Mouse (Mus musculus) hindbrain, postnatal 0 days (tissue): Measurements from ENCODE around the gene Eif4a3. TPM values are rescaled to one million over a fixed set of nuclear protein-coding genes. Genes with fewer than 3 reads are reported as not detected.
A peak's percentile ranks its signal among the peaks of the same experiment; 100 is the strongest.
"Not testable (repeated sequence)": the region's sequence is repeated elsewhere in the genome, so short reads cannot be mapped to it uniquely, and the experiment has no call there.

Experiments
- ATAC-seq: fragments of 200-750 bp; cut with Nextera tagmentation; 2 replicates; pipeline ENCODE4 v1.8.0; 2017; ENCODE audit warnings: mild to moderate bottlenecking, moderate TSS enrichment, moderate library complexity
- DNase-seq: peaks from one replicate; pipeline ENCODE4 v3.0.0-alpha.2; 2015; ENCODE audit warnings: low spot score
- H3K27ac ChIP-seq: fragments of 300-500 bp; sonication (generic); 2 replicates; pipeline ENCODE4 v1.5.1; 2014; ENCODE audit warnings: mild to moderate bottlenecking
- H3K27me3 ChIP-seq: fragments of 300-500 bp; sonication (generic); 2 replicates; pipeline ENCODE4 v1.6.1; 2014; ENCODE audit warnings: low read length, mixed read lengths; ENCODE audit not compliant: insufficient read depth
- H3K36me3 ChIP-seq: fragments of 300-500 bp; sonication (generic); 2 replicates; pipeline ENCODE4 v1.6.1; 2014; ENCODE audit warnings: low read length, mixed read lengths; ENCODE audit not compliant: insufficient read depth
- H3K4me1 ChIP-seq: fragments of 300-500 bp; sonication (generic); 2 replicates; pipeline ENCODE4 v1.6.1; 2014; ENCODE audit warnings: antibody characterized with exemption, low read length, mixed read lengths; ENCODE audit not compliant: insufficient read depth
- H3K4me2 ChIP-seq: fragments of 300-500 bp; sonication (generic); 2 replicates; pipeline ENCODE4 v1.6.1; 2014; ENCODE audit warnings: low read depth, mild to moderate bottlenecking, low read length, moderate library complexity, mixed read lengths
- H3K4me3 ChIP-seq: fragments of 300-500 bp; sonication (generic); 2 replicates; pipeline ENCODE4 v1.5.1; 2014; ENCODE audit warnings: low read length
- H3K9ac ChIP-seq: fragments of 300-500 bp; sonication (generic); replicated peaks from 2 replicates; pipeline ENCODE4 v1.6.1; 2014; ENCODE audit warnings: mild to moderate bottlenecking, low read length, moderate library complexity, mixed read lengths
- H3K9me3 ChIP-seq: fragments of 300-500 bp; sonication (generic); 2 replicates; pipeline ENCODE4 v1.6.1; 2016; ENCODE audit warnings: low read length, mixed read lengths
- CTCF ChIP-seq: IDR thresholded peaks from 2 replicates; pipeline ENCODE4 v1.5.1; 2016; ENCODE audit warnings: antibody characterized with exemption, control low read depth, low read depth
- WGBS: fragments of 180-500 bp; shearing (Covaris S2); extraction: QIAGEN DNeasy Blood & Tissue Kit; methylation state at CpG from one replicate; pipeline ENCODE4 v1.1.7; 2014; 5-methylcytosine and 5-hydroxymethylcytosine counted together
- polyA plus RNA-seq: library from polyadenylated mRNA; unstranded; fragments of >200 nt; fragmentation: Nextera tagmentation; extraction: Ambion mirVana; gene quantifications from 2 replicates; pipeline ENCODE4 v1.2.1, GENCODE M21; 2015
- total RNA-seq: library from RNA; depleted of rRNA; stranded (reverse); fragments of >200 nt; gene quantifications from 2 replicates; pipeline ENCODE4 v1.2.3, GENCODE M21; 2014

The Eif4a3 gene
- total and polyA plus RNA-seq, 2 experiments from 2014 or later, result 144 to 258 TPM

DNA sequence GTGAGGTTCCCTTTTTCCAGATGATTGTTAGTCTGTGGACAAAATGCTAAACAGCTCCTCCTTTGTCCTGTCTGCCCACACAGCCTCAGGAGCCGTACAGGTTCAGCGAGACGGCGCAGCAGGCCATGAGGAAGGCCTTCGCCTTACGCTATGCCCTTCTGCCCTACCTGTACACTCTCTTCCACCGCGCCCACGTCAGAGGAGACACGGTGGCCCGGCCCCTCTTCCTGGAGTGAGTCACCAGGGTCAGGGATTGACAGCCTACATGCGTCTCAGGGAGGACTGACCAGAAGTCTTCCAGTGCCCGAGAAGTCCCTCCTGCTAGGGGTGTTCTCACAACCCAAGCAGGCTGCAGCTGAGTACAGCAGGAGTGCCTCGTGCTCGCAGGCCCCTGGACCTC is 18.9 kb downstream of the Eif4a3 start:
- H3K27me3 ChIP-seq, result no peaks in the 10 kb centered on the region
- 83% methylated on average over 15 of the region's 15 CpGs for WGBS
- no peak overlapping the region for H3K9ac ChIP-seq
- no peak overlapping the region for H3K4me3 ChIP-seq
- DNase-seq (no peak), ATAC-seq (no peak)
- H3K27ac ChIP-seq, result no peak overlapping the region
- peaks cover 59% of the 10 kb centered on the region for H3K36me3 ChIP-seq
- no peaks in the 10 kb centered on the region for H3K9me3 ChIP-seq
- H3K4me2 ChIP-seq, result no peak overlapping the region
- TF ChIP-seq CTCF, result no peak
- no peaks in the 10 kb centered on the region for H3K4me1 ChIP-seq

DNA sequence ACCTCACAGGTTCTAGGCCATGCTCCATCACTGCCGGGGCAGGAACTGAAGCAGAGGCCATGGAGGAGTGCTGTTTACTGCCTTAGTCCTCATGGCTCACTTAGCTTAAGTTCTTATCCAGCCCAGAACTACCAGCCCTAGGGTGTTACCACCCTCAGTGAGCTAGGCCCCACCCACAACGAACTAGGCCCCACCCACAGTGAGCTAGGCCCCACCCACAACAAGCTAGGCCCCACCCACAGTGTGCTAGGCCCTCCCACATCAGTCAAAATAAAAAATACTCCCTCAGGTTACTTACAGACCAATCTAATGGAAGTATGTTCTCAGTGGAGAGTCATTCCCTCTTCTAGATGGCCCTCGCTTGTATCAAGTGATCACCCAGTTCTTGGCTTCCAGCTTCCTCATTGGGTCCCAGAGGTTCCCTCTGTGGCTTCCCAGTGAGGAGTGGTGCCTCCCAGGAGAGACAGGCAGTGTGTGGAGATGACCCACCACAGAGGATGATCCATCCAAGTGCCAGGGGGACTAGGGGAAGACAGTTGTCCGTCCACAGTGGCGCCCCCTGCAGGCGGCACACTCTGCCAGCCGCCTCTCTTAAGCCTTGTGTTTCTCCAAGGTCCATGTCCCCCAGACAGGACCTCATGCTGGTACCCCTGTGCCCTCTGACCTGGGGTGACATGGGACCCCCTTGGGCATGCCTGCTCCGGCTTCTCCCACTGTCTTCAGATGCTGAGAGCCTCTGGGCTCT is 26.5 kb downstream of the Eif4a3 start:
- H3K4me3 ChIP-seq, result no peak overlapping the region
- TF ChIP-seq CTCF, result peak; percentile 53
- H3K27ac ChIP-seq, result no peak overlapping the region
- H3K4me2 ChIP-seq, result no peak overlapping the region
- no peaks in the 10 kb centered on the region for H3K9me3 ChIP-seq
- H3K36me3 ChIP-seq, result peaks cover 34% of the 10 kb centered on the region
- 0 out of 2 replicates have a peak, but pooled peaks cover 5% of the 10 kb centered on the region for H3K4me1 ChIP-seq
- no peaks in the 10 kb centered on the region for H3K27me3 ChIP-seq
- no peak overlapping the region for H3K9ac ChIP-seq
- DNase-seq (no peak), ATAC-seq (no peak)
- WGBS, result 88% methylated on average over 8 of the region's 8 CpGs

- Histone ChIP-seq H3K4me1 (0 out of 2 replicates have a peak, but pooled peaks cover 10% of the 10 kb centered on the region), H3K36me3 (peaks cover 25% of the 10 kb centered on the region; the same call in 1 of the 2 replicates)
- not testable (repeated sequence) for H3K4me3 ChIP-seq, H3K9ac ChIP-seq, H3K27ac ChIP-seq, H3K27me3 ChIP-seq, H3K9me3 ChIP-seq, H3K4me2 ChIP-seq, ATAC-seq
- DNase-seq, result peak; percentile 25
- 63% methylated on average over 3 of the region's 3 CpGs for WGBS
- TF ChIP-seq CTCF, result peak; percentile 57
Measured at GRCm38 (mm10) chr11:119272492-119272891, 27.4 kb downstream of the Eif4a3 start.

DNA sequence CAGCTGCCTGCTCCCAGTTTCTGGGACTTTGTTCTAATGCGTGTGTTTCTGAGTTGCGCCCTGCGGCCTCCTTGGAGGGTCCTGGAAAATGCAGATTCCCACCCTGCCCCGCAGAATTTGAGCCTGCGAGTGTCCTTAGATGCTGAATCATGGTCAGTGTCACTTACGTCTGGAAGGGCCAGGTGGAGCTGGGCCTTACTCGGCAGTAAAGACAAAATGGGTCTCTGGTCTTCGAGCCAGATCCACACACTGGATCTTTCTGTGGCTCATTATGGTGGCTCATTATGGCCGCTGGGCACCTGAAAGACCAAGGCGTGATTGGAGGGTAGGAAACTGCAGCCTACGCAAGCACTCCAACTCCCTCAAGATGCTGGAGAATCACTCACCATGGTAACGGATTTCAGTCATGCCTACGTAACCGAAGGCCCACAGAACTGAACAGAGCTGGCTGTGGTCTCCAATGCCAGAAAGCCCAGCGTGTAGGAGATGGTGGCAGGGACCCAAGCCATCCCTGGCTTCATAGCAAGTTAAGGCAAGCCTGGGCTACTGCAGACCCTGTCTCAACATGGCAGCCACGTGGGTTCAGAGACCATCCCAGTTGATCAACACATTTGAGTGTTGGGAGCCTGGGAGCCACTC is 31.2 kb downstream of the Eif4a3 start:
- WGBS, result 60% methylated on average over 16 of the region's 16 CpGs
- ATAC-seq, result 0 out of 2 replicates have a peak, but pooled peaks have one; percentile 3
- Histone ChIP-seq H3K4me1 (0 out of 2 replicates have a peak, but pooled peaks cover 13% of the 10 kb centered on the region), H3K4me2 (peak overlapping the region; percentile 95), H3K4me3 (peak overlapping the region; percentile 55), H3K27me3 (no peaks in the 10 kb centered on the region), H3K36me3 (peaks cover under 1% of the 10 kb centered on the region; the same call in 1 of the 2 replicates), H3K9ac (peak overlapping the region; percentile 66), H3K9me3 (no peaks in the 10 kb centered on the region), H3K27ac (peak overlapping the region; percentile 70)
- peak; percentile 53 for DNase-seq
- TF ChIP-seq CTCF, result no peak

- DNase-seq, result peak; percentile 98
- peak within 1 kb of the TSS; percentile 95 for H3K4me2 ChIP-seq
- H3K27me3 ChIP-seq, result no peaks in the 10 kb centered on the region
- 0 out of 2 replicates have a peak, but pooled peaks cover 13% of the 10 kb centered on the region for H3K4me1 ChIP-seq
- H3K27ac ChIP-seq, result peak within 1 kb of the TSS; percentile 70
- TF ChIP-seq CTCF, result peak; percentile 99
- WGBS, result 5% methylated on average over 52 of the region's 52 CpGs
- H3K4me3 ChIP-seq, result peak within 1 kb of the TSS; percentile 55
- peak within 1 kb of the TSS; percentile 66 for H3K9ac ChIP-seq
- no peaks in the 10 kb centered on the region; the same call in 1 of the 2 replicates for H3K36me3 ChIP-seq
- peak; percentile 83 for ATAC-seq
- no peaks in the 10 kb centered on the region for H3K9me3 ChIP-seq
Measured at GRCm38 (mm10) chr11:119267768-119268556, 31.9 kb downstream of the Eif4a3 start, which contains the start of gene Gaa. Gene Gaa, plus strand, starts transcription at chr11:119267887.

DNA sequence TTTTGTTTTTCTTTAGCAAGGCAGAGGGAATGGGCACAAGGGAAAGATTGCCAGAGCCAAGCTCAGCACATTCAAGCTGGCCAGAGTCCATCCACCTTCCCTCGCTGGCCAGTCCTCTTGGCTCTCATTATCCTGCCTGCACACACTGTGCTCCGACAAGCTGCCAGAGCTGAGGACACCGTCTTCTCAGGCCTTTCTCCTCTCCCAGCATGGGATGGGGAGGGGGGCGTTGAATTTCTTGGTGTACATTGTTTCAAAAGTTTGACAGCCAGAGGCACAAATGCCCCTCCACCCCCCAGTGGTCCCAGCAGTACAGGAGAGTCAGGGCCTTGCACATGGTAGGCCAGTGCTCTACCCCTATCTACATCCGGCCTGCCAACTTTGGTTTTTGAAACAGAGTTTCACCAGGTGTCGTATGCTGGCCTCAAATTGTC is 32.6 kb downstream of the Eif4a3 start:
- DNase-seq, result peak; percentile 62
- H3K9me3 ChIP-seq, result no peaks in the 10 kb centered on the region
- H3K4me1 ChIP-seq, result 0 out of 2 replicates have a peak, but pooled peaks cover 13% of the 10 kb centered on the region
- H3K36me3 ChIP-seq, result no peaks in the 10 kb centered on the region
- peak overlapping the region; percentile 55; the same call in 1 of the 2 replicates for H3K4me3 ChIP-seq
- H3K9ac ChIP-seq, result no peak overlapping the region
- H3K4me2 ChIP-seq, result peak overlapping the region; percentile 95
- no peaks in the 10 kb centered on the region for H3K27me3 ChIP-seq
- 21% methylated on average over 6 of the region's 6 CpGs for WGBS
- peak; percentile 28 for ATAC-seq
- no peak for TF ChIP-seq CTCF
- H3K27ac ChIP-seq, result peak overlapping the region; percentile 70
